Mouse (Mus musculus) small intestine, adult 2 months (tissue): ENCODE results near the gene Cth.

Experiments used
- CTCF ChIP-seq: fragments of 200-500 bp; IDR thresholded peaks from 2 replicates; pipeline ENCODE4 v1.5.1; 2012; ENCODE audit warnings: low read depth, mild to moderate bottlenecking, control low read depth, inconsistent platforms, low read length, moderate library complexity, mixed read lengths; ENCODE audit not compliant: insufficient replicate concordance, insufficient read length; ENCODE audit errors: extremely low read depth
- POLR2A ChIP-seq: fragments of 200-500 bp; IDR thresholded peaks from 2 replicates; pipeline ENCODE4 v1.6.1; 2012; ENCODE audit warnings: low read depth, mild to moderate bottlenecking, control low read depth, inconsistent platforms, low read length, moderate library complexity

DNA sequence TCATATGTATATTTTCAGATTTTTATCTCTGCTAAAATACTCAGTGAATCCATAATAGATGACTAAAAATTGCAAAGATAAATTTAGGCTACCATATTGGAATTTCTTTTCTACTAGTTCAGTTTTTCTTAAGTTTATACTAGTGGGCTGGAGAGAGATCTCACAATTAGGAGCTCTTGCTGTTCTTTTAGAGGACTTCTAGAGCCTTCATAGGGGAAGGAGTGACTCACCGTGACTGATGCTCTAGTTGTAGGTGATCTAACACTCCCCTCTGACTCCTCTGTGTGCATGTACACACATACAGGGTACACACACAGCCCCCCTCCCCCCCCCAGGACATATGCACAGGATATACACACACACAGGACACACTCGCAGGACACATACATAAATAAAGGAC is 46.3 kb upstream of the Cth start:
- TF ChIP-seq CTCF, result no peak
- TF ChIP-seq POLR2A, result no peak
